Mouse (Mus musculus): ENCODE results near the gene Cmpk2.
A peak's percentile ranks its signal among the peaks of the same experiment; 100 is the strongest.
"Not testable (repeated sequence)": the region's sequence is repeated elsewhere in the genome, so short reads cannot be mapped to it uniquely, and the experiment has no call there.

Cmpk2 gene

DNA sequence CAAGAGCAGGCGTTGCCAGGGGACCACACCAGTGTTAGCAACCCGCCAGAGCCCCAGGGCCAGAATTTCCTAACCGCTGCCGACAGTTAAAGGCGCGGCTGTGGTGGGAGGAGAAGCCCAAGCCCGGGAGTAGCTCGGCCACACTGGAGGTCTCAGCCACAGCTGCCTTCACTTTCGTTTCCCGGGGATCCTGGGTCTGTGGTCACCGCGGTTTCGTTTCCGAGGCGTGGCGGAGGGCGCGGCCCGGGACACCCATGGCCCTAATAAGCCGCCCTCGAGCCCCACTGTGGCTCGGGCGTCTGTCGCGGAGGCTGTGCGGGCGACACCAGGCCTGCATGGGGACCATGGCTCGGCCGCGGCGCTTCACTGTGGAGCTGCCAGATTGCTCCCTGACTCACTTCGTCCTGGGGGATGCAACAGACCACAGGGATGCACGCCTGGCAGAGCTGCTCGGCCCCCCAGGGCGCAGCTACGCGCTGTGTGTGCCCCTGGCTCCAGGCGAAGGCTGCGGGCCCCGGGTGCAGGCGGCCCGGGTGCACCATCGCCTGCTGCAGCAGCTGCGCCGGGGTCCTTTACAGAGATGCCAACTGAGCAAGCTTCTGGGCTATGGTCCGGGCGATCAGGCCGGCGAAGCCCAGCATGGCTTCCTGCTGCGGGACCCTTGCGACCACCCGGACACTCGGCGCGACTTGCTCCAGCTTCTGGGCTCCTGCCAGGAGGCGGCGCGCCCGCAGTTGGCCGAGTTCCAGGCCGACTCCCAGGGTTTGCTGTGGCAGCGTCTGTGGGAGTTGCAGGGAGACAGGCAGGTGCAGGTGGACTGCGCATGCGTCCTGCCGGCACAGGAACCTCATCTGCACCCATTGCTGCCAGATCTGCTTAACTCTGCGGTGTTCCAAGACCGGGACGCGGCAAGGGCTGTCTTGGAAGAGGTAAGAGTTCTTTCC, at the start of gene Cmpk2:
Gene Cmpk2, plus strand, starts transcription at position 107 of the 944 bp plus-strand sequence.
- peak; percentile 89 for DNase-seq

DNA sequence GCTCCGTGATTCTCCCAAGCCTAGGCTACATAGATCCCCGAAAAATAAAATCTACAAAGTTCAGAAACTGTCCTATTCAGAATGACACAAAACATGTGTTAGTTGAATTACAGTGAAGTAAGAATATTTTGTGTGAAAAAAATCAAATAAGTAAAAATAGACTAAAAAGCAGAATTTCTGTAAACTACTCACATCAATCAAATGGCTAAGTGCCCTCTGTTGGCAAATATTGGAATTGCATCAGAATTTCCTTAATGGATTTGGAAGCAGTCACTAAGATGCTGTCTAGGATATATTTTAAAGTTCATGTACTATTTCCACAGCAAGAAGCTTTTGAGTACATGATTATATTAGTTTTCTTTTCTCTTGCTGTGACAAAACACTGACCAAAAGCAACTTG, 44.2 kb upstream of the Cmpk2 start:
- no peak for DNase-seq

GRCm38 (mm10) chr12:26428771-26429170, 40.2 kb upstream of the Cmpk2 start:
- DNase-seq = not testable (repeated sequence)

GRCm38 (mm10) chr12:26436334-26436733, 32.7 kb upstream of the Cmpk2 start:
- no peak for DNase-seq

DNA sequence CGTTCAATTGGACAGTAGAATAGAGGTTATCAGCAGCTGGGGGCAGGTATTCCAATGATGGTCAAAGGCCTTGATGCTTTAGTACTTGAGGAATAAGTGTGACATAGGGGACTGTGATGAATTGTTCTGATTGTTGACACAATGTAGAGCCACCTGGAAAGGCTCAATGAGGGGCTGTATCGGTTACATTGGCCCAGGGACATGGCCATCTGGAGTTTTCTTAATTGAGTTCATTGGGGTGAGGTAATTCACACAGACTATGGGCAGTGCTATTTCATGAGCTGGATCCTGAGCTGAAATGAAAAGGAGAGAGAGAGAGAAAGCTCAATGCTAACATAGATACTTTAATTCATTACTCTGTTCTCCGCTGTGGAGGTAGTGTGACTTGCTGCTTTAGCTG, 31.1 kb upstream of the Cmpk2 start:
- DNase-seq = no peak

- no peak for DNase-seq
Measured at GRCm38 (mm10) chr12:26439366-26439765, 29.6 kb upstream of the Cmpk2 start.

DNA sequence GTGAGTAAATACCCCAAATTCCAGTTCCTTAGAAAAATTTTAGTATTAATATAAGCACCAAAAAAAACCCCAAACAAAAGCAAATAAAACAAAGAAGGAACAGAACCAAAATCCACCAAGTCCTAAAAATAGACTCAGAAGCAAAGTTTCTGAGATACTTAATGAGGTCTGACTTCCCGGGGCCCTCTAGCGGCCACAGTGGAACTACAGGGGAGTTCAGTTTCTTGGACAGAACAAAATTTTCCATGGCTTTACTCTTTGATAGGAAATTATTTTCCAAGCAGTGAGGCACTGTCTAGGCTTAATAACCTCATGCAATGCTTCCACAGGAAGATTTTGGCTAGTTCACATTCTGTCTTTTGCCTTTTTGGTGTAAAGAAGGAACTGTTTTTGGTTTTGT, 24.9 kb upstream of the Cmpk2 start:
- peak; percentile 81 for DNase-seq

GRCm38 (mm10) chr12:26444511-26444910, 24.5 kb upstream of the Cmpk2 start:
- DNase-seq = no peak

DNA sequence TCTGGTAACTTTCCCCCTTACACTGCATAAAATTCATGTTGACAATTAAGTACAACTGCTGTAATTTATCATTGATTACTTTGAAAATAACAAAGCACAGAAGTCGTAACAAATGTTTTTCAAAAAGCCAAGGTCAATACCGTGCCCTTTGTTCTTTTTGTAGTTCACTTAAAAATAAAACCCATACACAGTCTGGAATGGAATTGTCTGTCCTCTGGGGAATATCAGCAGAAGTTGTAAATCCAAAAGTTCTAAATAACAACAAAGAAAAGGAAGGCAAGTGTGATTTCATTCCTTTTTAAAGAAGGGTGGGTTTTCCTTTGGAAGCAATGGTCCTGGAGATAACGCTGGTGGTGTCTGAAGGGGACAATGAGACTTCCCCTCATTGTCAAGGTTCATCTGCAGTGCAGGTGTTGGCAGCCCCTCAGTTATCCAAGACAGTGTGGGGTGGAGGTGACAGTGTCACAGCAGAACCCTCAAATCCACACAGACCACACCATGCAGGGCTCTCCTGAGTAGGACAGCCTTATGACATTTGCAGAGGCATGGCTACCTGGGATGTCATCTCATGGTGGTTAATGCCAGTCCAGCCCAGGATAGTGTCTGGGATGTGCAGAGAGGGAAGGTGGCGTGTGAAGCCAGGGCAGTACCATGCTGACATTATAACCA, 22.5 kb upstream of the Cmpk2 start:
- DNase-seq = no peak

DNA sequence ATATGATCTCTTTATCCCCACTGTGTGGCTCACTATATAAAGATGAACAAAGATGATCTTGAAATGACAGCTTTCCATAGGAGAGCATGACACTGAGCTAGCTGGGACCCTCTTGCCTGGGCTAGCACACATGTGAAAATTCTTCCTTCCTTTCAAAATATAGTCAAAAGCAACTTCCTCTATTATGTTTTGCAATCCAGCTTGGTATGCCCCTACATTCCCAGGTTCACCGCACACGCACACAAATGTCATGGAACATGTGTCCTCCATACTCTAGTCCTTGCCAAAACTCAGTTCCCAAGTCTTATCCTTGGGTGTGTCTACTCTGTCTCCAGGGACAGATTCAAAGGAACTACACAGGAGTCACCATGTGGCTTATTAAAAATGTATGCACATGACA, 19.5 kb upstream of the Cmpk2 start:
- DNase-seq = no peak

- DNase-seq = no peak
Measured at GRCm38 (mm10) chr12:26451150-26451549, 17.9 kb upstream of the Cmpk2 start.

DNA sequence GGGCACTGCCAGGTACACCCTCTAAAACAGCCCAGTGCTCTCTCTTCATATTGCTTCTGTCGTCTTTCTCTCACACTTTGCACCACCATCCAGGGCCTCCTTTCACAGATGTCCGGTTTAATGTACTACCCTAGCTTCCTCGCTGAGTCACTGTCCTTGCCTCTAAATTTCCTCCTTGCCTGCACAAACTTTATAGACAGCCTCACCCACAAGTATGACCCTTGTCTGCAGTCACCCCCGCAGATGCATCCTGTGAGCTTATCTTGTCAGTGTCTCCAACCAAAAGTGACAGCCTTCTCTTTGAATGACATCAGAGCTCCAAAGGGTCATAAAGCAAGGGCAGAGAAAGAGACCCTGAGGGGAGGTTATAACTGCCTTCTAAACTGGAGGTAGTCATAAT, 16.1 kb upstream of the Cmpk2 start:
- no peak for DNase-seq

GRCm38 (mm10) chr12:26454682-26455081, 14.3 kb upstream of the Cmpk2 start:
- DNase-seq = no peak

- DNase-seq = peak; percentile 14
Measured at GRCm38 (mm10) chr12:26456028-26456698, 12.8 kb upstream of the Cmpk2 start, which contains the start of gene Rsad2. Rsad2 (minus strand) TSS chr12:26456452.

DNA sequence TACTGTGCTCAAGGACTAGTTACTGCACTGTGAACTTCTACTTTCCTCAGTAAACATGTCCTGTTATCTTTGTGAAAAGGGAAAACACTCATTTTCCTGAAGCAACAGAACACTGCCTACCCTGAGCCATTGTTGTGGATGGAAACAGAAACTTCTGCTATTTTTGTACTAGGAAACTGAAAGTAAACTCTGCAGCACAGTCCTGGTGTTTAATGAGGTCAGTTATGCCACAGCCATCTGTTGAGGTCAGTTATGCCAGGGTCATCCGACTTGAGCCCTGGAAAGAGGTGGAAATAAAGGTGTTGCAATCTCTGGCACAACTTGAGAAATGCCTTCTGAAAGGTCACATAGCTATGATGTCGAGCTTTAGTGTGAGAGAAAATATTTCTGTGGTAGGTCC, 8.9 kb upstream of the Cmpk2 start:
- no peak for DNase-seq

- no peak for DNase-seq
Measured at GRCm38 (mm10) chr12:26465600-26465999, 3.4 kb upstream of the Cmpk2 start.

- DNase-seq = no peak
Measured at GRCm38 (mm10) chr12:26470042-26470409, 1.0 kb downstream of the Cmpk2 start.

- DNase-seq = no peak
Measured at GRCm38 (mm10) chr12:26471376-26471775, 2.4 kb downstream of the Cmpk2 start.

DNA sequence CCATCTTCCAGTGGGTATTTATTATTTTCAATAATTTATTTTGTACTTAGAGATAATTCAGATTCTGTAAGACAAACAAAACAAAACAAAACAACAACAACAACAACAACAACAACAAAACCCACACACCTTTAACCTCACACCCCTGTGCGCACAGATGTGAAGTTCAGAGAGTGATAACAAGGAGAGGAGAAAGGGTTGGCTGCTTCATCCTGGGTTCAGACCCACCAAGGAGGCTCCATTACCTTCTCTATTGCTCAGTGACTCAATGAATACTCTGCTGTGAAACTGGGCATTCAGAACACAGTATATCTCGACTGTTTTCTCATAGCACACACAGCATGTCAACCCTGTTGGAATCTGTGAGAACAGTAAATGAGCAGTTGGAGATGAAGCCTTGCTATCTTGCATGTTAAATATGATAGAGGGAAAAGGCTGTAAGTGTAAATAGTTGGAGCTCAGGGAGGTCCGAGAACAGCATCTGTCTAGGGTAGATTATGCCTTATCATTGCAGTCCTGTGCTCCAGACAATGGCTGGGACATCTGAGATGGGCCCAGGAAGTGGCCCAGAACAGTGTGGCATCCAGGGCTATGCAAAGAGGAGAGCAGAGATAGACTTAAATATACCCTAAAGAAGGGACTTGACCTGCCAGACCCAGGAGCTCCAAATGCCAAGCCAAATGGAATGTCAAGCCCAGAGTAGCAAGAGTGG, 3.9 kb downstream of the Cmpk2 start:
- DNase-seq = no peak

DNA sequence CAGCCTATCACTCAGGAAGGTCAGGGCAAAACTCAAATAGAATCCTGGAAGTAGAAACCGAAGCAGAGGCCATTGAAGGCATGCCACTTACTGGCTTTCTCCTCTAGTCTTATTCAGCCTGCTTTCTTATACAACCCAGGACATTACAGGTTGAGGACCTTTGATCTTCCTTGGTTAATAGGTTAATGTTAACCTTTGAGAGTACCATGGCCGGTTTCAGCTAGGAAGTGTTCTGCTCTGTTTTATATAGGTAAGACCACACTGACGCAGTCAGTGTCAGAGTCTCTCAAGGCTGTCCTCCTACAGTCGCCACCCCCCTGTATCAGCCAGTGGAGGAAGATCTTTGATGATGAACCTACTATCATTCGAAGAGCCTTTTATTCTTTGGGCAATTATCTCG, 4.7 kb downstream of the Cmpk2 start:
- DNase-seq = no peak

- DNase-seq = no peak
Measured at GRCm38 (mm10) chr12:26477198-26477597, 8.2 kb downstream of the Cmpk2 start.

GRCm38 (mm10) chr12:26478196-26479004, 9.4 kb downstream of the Cmpk2 start:
- no peak for DNase-seq
